Mouse (Mus musculus) heart, adult 9 months (tissue): ENCODE results near the gene Fgfr2.

ENCODE experiments used
- DNase-seq, 2 experiments: peaks; one replicate each; pipeline ENCODE4 v3.0.0; 2022; ENCODE audit warnings: low spot score in 2 of 2

Fgfr2 gene

DNA sequence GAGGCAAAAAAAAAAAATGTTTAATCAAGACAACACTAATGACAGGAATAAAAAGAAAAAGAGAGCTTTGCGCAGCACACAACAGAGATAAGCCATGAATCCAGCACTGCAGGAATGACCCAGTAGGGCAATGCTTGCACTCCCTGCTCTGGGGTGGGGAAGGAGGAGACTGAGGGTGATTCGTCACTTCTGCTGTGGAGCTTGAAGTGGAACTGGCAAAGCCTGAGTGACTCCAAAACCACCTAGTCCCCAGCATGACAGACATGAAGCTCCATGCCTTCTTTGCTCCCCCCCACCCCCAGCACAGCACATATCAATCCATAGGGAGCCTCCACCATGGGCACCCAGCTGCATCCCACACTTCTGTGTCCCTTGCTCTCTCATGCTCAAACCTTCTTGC lies 753.4 kb downstream of the Fgfr2 start:
- DNase-seq: no peak

DNA sequence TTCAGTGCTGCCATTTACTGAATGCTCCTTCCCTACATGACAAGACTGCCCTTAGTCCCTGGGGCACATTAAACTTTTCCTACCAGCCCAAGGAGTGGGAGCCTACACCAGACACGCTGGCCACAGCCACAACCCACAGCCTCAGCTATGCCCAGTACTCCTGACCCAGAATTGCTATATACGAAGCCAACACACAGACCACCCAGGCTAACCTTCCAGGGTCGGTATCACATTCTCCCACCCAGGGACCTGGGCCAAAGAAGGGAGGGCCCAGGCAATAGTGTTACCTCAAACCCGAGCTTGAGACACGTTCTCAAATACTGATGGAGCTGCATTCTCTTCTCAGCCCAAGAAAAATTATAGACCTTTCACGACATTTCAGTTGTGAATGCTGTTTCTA lies 754.3 kb downstream of the Fgfr2 start:
- DNase-seq: no peak

DNA sequence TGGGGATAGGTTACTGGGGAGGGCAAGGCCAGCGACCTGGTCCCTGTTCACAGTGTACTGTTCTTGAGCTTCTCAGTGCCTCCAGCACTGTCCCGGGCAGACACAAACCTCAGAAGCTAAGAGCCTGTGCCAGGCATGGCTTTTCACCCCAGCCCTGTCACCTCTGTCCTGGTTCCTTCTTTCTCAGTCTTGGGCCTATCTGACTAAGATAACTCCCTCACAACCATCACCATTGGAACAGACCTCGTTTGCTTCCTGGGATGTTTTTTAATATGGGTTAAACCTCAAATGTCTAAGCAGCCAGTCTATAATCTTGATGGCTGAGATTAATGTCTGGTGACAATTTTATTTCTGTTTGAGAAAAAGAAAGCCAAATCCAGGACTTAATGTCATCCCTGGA lies 755.8 kb downstream of the Fgfr2 start:
- DNase-seq: no peak

GRCm38 (mm10) chr7:132365703-132366384 lies 757.3 kb downstream of the Fgfr2 start:
- DNase-seq: peak in 1 of 2 experiments; percentile 7

DNA sequence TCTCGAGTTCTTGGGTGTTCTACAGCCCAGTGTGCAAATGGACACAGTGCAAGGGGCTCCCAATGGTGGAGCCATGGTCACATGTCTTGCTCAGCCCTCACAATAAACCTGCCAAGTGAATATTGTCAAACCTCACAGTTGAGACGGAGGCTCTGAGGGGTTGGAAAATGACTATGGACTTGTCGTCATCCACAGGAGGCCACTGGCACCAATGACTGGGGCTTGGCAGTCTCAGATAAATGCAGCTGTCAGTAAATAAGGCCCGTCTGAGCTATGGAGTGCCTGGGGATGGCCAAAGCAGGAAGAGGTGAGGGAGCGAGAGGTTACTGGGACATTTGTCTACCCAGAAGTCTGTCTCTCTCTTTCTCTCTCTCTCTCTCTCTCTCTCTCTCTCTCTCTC lies 758.0 kb downstream of the Fgfr2 start:
- DNase-seq: no peak

- DNase-seq: no peak
These were observed 758.6 kb downstream of the Fgfr2 start for GRCm38 (mm10) chr7:132364506-132364905.

DNA sequence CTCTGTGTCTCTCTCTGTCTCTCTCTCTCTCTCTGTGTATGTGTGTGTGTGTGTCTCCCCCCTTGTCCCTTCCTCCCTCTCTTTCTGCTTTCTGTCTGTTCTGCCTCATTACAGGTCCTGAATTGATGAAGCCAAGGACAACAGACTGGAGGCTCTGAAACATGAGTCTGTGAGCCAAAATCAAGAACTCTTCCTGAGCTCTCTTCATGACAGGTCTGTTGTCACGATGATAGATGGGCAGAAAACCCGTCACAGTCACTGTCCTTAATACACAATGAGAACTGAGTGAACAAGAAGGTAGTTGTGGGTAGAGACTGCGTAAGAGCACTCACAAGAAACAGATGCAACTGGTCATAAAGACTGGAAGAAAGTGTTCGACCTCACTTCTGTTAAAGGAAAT lies 762.8 kb downstream of the Fgfr2 start:
- DNase-seq: no peak

GRCm38 (mm10) chr7:132358709-132359108 lies 764.4 kb downstream of the Fgfr2 start:
- peak; percentile 25 to 52 for DNase-seq

GRCm38 (mm10) chr7:132358250-132358649 lies 764.9 kb downstream of the Fgfr2 start:
- DNase-seq: peak in 1 of 2 experiments; percentile 23

GRCm38 (mm10) chr7:132357841-132358237 lies 765.3 kb downstream of the Fgfr2 start:
- DNase-seq: no peak

DNA sequence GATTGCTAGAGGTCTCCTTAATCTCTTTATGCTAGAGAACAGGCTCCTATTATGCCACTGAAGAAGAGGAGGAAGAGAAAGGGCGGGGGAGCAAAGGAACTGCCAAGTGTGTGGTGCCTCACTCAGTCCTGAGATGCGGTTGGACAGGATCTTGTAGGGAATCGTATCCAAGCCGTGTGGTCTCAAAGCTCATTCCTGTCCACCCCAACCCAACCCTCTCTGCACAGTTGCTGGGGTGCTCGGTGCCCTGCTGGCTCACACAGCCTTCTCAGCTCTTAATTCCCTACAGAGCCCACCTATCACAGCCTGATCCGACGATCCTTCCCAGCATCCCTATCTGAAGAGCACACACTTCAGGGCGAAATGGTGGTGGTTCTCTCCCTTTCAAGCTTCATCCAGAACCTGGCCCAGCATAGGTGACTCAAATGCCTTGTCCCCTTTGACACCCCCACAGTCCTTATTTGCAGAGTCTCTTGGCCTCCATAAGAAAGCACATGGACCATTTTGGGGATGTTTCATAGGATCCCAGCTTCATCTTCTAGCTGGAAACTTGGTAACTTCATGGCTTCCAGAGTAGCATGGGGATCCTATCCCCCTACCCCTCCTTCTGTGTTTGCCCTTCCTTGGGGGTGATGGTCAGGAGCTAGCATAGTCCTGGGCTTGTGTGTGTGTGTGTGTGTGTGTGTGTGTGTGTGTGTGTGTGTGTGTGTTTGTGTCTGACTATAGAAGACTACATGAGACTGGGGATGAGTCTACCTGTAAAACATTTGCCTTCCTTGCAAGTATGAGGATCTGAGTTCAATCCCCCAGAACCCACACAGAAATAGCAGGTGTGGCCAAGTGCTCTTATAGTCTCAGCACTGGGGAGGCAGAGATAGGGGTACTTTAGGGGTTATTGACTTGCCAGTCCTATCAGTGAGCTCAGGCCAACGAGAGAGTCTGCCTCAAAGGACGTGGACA lies 766.0 kb downstream of the Fgfr2 start:
- DNase-seq: no peak

DNA sequence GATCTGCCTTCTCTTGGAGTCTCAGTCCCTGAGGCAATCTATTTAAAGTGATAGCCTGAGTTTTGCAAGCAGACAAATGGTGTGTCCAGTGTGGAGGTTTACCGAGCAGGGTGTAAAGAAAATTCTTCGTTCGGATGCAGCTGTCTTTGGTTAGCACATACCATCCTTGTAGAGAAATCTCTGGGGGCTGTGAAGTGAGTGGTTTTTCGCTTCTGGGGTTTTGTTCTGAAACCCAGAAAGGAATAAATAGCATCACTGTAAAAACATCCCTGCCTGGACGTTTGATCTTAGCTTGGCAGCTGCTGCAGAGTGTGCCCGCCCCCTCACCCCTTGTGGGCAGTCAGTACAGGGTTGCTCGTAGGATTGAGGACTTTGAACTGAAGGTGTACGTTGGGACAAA lies 767.0 kb downstream of the Fgfr2 start:
- DNase-seq: no peak

DNA sequence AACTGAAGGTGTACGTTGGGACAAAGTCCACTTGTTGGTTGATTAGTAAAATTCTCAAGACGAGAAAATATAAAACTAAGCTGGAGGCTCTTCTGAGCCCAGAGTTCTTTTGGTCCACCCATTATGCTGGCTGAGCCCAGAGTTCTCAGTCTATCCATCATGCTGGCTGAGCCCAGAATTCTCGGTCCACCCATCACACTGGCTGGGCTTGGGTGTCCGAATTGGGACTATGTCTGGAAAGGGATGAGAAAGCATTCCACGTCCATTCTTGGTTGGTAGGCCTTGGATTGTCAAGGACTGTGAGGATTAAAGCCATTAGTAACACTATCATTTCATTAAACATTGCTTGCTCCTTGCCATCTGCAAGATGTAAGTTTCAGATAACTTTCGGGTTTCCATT lies 767.4 kb downstream of the Fgfr2 start:
- DNase-seq: no peak

- DNase-seq: no peak
These were observed 774.0 kb downstream of the Fgfr2 start for GRCm38 (mm10) chr7:132349075-132349572.

GRCm38 (mm10) chr7:132347273-132348045 lies 775.7 kb downstream of the Fgfr2 start:
- peak; percentile 53 to 59 for DNase-seq

- DNase-seq: no peak
These were observed 777.6 kb downstream of the Fgfr2 start for GRCm38 (mm10) chr7:132345526-132346070.

GRCm38 (mm10) chr7:132344606-132345005 lies 778.5 kb downstream of the Fgfr2 start:
- no peak for DNase-seq

DNA sequence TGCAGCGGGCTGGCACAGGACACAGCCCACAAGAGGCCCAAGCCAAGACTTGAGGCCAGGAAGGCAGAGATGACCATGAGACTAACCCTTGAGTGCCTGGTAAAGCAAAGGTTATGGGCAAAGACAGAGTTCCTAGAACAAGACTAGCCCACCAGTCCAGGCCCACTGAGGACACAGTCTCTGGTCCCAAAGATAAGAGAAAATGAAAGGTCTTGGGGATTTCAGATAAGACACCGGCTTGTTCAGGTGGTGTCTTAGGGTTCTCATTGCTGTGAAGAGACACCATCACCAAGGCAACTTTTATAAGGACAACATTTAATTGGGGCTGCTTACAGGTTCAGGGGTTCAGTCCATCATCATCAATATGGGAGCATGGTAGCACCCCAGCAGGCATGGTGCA lies 779.2 kb downstream of the Fgfr2 start:
- no peak for DNase-seq

GRCm38 (mm10) chr7:132343146-132343545 lies 780.0 kb downstream of the Fgfr2 start:
- DNase-seq: no peak

DNA sequence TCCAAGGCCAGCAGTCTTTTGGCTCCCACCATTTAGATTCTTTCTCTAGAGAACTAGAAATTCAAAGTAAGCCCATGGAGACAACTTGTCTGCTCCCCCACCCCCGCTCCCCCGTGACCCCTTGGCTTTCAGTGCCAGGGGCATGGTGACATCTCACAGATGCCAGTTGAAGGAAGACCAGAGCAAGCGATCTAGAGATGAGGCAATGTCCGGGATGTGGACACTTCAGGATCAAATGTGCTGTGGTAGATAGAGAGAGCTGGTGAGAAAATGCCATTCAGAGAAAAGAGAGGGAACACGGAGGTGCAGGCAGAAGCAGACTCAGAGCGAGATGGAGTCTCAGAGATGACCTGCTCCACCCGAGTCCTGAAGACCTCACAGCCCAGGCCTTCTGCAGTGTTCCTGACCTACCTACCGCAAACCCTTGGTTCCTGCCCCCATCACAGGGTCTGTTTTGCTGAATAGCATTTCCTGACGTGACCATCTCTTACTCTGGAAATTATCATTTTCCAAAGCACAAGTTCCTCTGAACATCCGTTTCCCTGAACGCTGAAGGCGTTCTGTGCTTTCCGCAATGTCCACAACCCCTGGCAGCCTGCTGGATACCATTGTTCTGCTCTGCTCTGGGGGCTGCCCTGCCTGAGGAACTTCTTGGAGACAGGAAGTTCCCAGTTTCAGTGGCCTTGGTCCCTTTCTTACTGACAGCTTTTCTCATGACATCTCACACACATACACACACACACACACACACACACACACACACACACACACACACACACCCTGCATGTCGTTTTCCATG lies 783.9 kb downstream of the Fgfr2 start:
- DNase-seq: peak; percentile 29 to 60

GRCm38 (mm10) chr7:132338350-132338749 lies 784.8 kb downstream of the Fgfr2 start:
- DNase-seq: peak; percentile 51 to 70
